Mouse (Mus musculus): ENCODE measurements around the gene 2310034G01Rik. TPM values are rescaled to one million over a fixed set of nuclear protein-coding genes. Genes with fewer than 3 reads are reported as not detected.
A peak's percentile ranks its signal among the peaks of the same experiment; 100 is the strongest.

The 2310034G01Rik gene
- total RNA-seq, 2 experiments from 2014 or later: 0.25 to 0.38 TPM

DNA sequence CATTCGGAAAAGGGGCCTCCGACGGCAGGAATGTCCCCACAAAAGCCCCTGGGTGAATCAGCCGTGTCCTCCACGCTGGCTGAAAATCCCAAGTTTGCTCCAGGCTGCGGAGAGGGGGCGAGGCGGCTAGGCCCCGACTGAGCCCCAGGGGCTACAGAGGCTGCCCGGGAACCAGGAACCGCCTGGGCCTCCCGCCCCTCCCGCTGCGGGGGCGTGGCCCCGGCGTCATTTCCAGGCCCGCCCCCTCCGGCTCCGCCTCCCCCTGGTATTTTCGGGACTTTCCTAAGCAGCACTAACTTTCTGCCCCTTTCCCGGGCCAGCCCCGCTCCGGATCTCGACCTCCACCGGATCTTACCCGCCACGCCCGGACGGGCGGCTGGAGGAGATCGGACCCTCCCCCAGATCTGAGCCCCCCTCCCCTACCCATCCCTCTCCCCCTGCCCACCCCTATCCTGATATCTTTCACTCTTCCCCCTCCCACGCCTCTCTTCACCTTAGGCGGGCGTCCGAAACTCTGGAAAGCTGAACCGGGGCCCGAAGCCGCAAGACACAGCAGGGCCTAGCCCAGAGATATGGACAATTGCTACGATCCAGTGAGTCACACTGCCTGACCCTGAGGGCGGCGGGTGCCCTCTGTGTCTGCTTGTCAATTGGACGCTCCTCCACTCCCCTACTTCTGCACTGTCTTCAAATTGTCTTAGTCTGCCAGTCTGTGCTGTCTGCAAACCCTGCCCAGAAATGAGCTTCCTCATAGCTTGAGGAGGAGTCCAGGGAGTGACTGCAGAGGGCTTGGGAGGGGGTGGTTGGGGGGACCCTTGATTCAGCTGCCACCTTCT is 44.5 kb downstream of the 2310034G01Rik start:
- intact Hi-C loops (cut with DNase I): loop anchor here (5.0 kb wide), 1 partner anchor 218 kb away; no protein-coding TSS in a partner anchor
- DNase-seq: peak; percentile 84 to 85

DNA sequence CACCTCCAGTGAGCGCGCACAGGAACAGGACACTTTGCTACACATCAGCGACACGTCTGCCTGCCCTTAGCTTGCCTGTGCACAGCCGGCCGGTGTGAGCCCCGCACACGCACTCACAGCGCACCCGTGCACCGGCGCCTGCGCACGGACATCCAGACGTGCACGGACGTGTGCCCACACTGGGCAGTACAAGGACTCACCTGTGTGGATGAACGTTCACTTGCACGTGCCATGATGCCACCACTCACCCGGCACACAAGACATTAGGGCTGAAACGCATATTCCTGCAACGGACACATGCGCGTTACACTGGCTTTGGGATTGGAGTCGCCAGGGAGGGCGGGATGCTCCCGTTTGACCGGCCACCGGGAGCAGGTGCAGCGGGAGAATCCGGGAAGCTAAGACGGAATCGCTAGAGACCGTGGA is 45.2 kb downstream of the 2310034G01Rik start:
- intact Hi-C loops (cut with DNase I): loop anchor here (5.0 kb wide), 1 partner anchor 218 kb away; no protein-coding TSS in a partner anchor
- DNase-seq: no peak

DNA sequence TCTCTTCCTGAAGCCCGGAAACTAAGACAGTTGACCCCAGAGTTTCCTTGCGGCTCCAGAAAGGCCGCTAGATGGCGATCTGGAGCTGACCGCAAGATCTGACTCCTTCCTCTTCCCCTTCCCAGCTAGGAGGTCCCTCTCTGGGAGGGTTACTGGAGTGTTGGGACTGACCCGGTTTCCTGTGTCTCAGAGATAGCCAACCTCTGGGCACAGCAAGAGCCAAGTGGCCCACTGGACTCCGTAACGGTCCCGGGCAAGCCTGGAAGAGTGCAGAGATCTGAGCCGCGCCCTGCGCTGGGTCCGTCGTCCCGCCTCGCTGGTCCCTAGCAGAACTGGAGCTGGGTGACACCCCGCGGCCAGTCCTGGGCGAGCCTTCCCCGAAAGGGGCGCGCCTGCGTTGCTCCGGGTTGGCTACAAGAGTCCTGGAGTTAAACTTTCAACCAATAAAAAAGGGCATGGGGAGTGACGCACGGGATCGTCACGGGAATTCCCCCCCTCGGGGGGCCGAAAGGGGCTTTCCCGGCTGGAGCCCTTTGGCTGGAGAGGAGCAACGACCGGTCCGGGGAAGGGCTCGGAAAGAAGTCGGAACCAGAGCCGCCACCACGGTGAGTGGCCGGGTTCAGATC is 45.8 kb downstream of the 2310034G01Rik start, which contains the start of gene Nfkb2:
Gene Nfkb2, plus strand, starts transcription at position 105 of the 626 bp plus-strand sequence.
- peak; percentile 91 for DNase-seq
- intact Hi-C loops (cut with DNase I): no loop called here

DNA sequence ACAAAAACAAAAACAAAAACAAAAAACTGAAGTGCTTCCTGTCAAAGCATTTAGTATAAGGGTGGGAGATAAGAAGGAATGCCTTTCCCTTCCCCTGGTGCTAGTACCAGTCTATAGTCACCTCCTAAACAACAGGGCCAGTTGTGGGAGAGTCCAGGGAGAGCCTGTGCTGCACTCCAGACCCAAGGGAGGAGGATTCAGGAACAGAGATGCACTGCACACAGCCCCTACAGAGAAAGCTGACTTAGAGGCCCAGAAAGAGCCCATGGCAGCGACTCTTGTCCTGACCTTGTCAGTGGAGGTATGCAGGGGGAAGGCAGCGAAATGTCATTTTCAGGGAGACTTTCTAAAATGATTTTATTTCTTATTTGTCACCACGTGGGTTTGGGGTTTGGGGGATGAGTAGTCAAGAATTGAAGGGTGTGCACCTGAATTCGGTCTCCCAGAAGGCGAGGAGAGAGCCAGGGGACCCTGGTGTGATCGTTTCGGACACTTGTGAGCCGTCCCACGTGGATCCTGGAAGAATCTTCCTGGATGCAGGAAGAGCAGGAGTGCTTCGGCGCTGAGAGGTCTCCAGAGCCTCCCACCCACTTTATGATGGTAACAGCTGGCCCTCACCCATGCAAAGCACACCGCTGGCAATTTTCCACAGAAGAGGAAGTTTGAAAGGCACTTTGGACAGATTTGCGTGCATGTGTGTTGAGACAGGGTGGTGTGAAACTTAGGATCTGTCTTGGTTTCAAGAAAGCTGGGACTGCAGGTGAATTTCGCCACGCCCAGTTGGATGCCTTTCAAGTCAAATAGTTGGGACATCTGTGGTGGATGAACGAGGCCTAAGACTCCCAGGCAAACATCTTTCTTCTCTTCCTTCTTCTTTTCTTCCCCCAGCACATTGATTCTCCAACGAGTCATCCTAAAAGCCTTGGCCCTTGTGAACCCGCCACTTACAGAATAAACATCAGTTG is 46.6 kb downstream of the 2310034G01Rik start:
- DNase-seq: no peak
- intact Hi-C loops (cut with DNase I): no loop called here

DNA sequence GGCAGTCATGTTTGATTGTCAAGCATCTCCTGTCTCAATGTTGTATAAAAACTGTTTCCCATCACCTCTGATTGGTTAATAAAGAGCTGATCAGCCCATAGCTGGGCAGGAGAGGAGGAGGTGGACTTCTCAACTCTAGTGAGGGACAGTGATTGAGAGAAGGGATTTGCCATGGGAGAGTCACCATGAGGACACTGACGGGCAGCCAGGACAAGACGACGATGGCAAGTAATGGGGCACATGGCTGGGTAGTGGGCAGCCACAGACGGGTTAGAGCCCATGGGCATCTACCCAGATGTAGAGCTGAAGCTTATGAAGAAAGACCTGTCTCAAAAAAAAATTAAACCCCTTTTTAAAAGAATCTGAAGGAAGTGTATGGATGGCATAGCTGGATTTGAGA is 47.6 kb downstream of the 2310034G01Rik start:
- intact Hi-C loops (cut with DNase I): no loop called here

DNA sequence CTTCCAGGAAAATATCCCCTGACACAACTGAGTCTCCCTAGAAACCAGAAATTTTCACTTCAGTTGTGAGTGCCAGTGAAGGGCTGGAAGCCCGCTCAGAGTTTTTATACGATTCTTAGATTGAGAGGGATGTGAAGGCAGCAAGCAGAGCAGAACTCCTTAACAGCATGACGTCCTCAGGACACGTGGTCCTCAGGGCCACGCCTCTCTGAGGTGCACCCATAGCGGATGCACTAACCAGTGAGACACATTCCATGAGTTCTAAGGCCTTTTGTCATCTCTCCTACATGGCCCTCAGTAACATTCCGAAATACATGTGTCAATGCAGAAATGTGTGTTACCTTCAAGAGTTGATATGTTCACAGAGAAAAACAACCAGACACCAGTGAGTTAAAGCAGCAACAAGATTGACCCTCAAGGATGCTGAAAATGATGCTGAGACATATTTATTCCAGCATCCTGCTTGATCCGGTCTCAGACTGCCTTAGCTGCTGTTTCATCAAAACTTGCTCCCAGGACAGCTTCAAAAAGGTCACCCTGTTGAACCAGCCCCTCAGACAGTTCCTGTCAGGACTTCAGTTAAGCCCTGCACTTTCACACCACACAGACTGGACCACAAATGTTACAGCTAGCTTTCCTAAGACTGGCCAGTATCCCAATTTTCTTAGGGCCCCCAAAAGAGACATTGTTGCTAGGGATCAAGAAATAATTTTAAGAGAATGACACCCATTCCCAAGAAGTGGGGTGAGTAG is 49.6 kb downstream of the 2310034G01Rik start:
- no peak for DNase-seq
- intact Hi-C loops (cut with DNase I): no loop called here

More for the DNA sequence above, 47.6 kb downstream of the 2310034G01Rik start:
- no peak for DNase-seq

Small RNA genes within 50 kb of the gene (microRNA-seq; reads per million reads assigned to microRNA genes)
- 0 to 0.72 reads per million in 2 experiments for gene Mir146b

Other genes with a start within 250 kb of the 2310034G01Rik start
- gene Elovl3, start 218.4 kb downstream of the 2310034G01Rik start, total RNA-seq (2021): not detected
- gene Pitx3, start 202.0 kb downstream of the 2310034G01Rik start, total RNA-seq (2021): 1 to 10 TPM; 5.0 to 9.7 TPM
- 10 to 100 TPM; 42.9 to 48.0 TPM for gene Gbf1, start 197.8 kb downstream of the 2310034G01Rik start, total RNA-seq (2021)
- gene Nfkb2, start 46.0 kb downstream of the 2310034G01Rik start, total RNA-seq (2021): 1 to 10 TPM; 7.3 to 8.6 TPM
- under 1 TPM; 0.51 to 0.62 TPM for gene Psd, start 23.1 kb downstream of the 2310034G01Rik start, total RNA-seq (2021)
- gene Fbxl15, start 22.1 kb downstream of the 2310034G01Rik start, total RNA-seq (2021): 1 to 10 TPM; 2.7 to 2.9 TPM
- 10 to 100 TPM; 55.9 to 56.4 TPM for gene Cuedc2, start 11.6 kb downstream of the 2310034G01Rik start, total RNA-seq (2021)
- 1 to 10 TPM in 1 of 2 experiments, under 1 TPM in 1; 0.79 to 1.1 TPM for gene Mfsd13a, start 9.2 kb downstream of the 2310034G01Rik start, total RNA-seq (2021)
- 10 to 100 TPM; 49.4 to 51.8 TPM for gene Actr1a, start 45.4 kb upstream of the 2310034G01Rik start, total RNA-seq (2021)
- 1 to 10 TPM; 4.6 to 5.1 TPM for gene Sufu, start 46.6 kb upstream of the 2310034G01Rik start, total RNA-seq (2021)
- 10 to 100 TPM; 19.0 to 19.2 TPM for gene Trim8, start 151.4 kb upstream of the 2310034G01Rik start, total RNA-seq (2021)
- gene Arl3, start 222.9 kb upstream of the 2310034G01Rik start, total RNA-seq (2021): 10 to 100 TPM; 44.6 to 60.8 TPM
- 1 to 10 TPM; 2.7 to 4.1 TPM for gene Sfxn2, start 223.1 kb upstream of the 2310034G01Rik start, total RNA-seq (2021)
- gene Wbp1l, start 248.8 kb upstream of the 2310034G01Rik start, total RNA-seq (2021): 10 to 100 TPM; 56.2 to 66.2 TPM

All from gastrocnemius, postnatal 36 days (tissue).